Mouse (Mus musculus): ENCODE data around the gene Fgf5. TPM values are rescaled to one million over a fixed set of nuclear protein-coding genes. Genes with fewer than 3 reads are reported as not detected.

The Fgf5 gene
- total RNA-seq (2012; rRNA removed), result 0.04 and 0.08 TPM in 2 replicates
- total RNA-seq (2014; rRNA removed), result 0.55 and 0.57 TPM in 2 replicates
- 0.27 and 0.55 TPM in 2 replicates for polyA plus RNA-seq (2012; ENCODE audit: insufficient read length, low read depth)

GRCm38 (mm10) chr5:98253838-98254821 lies at the start of gene Fgf5:
TSS of gene Fgf5 (plus strand) at chr5:98254184.
- no peak within 1 kb of the TSS for H3K27ac ChIP-seq (ENCODE audit: insufficient read depth, low read depth)
- no peaks in the 10 kb centered on the region for H3K36me3 ChIP-seq (replicated peaks in 1 of 2; ENCODE audit: control insufficient read depth in 1 of 2, insufficient read depth in 1 of 2, low read length in 1 of 2)
- dilution Hi-C loops (cut with MboI; ENCODE audit: extremely low pct_ligation_motif_present, extremely low pct_unique_long_range_greater_than_20kb, low sequenced_read_pairs) (no loop called here), in situ Hi-C loops (cut with MboI; ENCODE audit: low pct_ligation_motif_present, low pct_unique_long_range_greater_than_20kb, low sequenced_read_pairs) (no loop called here)
- DNase-seq (ENCODE audit: extremely low read depth), result no peak
- no peak within 1 kb of the TSS for H3K4me3 ChIP-seq (replicated peaks in 1 of 3; ENCODE audit: low read depth in 2 of 3, low read length in 2 of 3, poor library complexity in 1 of 3)
- no peaks in the 10 kb centered on the region for H3K9me3 ChIP-seq (replicated peaks; ENCODE audit: low read length)
- H3K27me3 ChIP-seq (replicated peaks), result no peaks in the 10 kb centered on the region
- no peak within 1 kb of the TSS for H3K4me2 ChIP-seq (ENCODE audit: insufficient read depth, low read depth, poor library complexity, severe bottlenecking)
- H3K4me1 ChIP-seq (ENCODE audit: control insufficient read depth in 1 of 2, insufficient read depth in 2 of 2), result no peaks in the 10 kb centered on the region
- H3K79me2 ChIP-seq (replicated peaks; ENCODE audit: control insufficient read depth, extremely low read depth, insufficient read depth, poor library complexity, severe bottlenecking), result no peaks in the 10 kb centered on the region
- TF ChIP-seq USF1 (IDR thresholded peaks at IDR 0.05; ENCODE audit: low read depth, low read length) (no peak), USF2 (conservative IDR thresholded peaks at IDR 0.05; ENCODE audit: low read depth, low read length) (no peak), MXI1 (IDR thresholded peaks at IDR 0.05; ENCODE audit: low read depth, low read length) (no peak), E2F4 (IDR thresholded peaks at IDR 0.05; ENCODE audit: insufficient replicate concordance, low read depth, low read length) (no peak)
- H3K9ac ChIP-seq (ENCODE audit: insufficient read depth, low read depth), result no peak within 1 kb of the TSS

GRCm38 (mm10) chr5:98212501-98212900 lies 41.5 kb upstream of the Fgf5 start:
- H3K4me3 ChIP-seq (replicated peaks in 1 of 3; ENCODE audit: low read depth in 2 of 3, low read length in 2 of 3, poor library complexity in 1 of 3), result no peak overlapping the region
- dilution Hi-C loops (cut with MboI; ENCODE audit: extremely low pct_ligation_motif_present, extremely low pct_unique_long_range_greater_than_20kb, low sequenced_read_pairs) (no loop called here), in situ Hi-C loops (cut with MboI; ENCODE audit: low pct_ligation_motif_present, low pct_unique_long_range_greater_than_20kb, low sequenced_read_pairs) (no loop called here)
- H3K79me2 ChIP-seq (replicated peaks; ENCODE audit: control insufficient read depth, extremely low read depth, insufficient read depth, poor library complexity, severe bottlenecking), result no peaks in the 10 kb centered on the region
- no peak overlapping the region for H3K9ac ChIP-seq (ENCODE audit: insufficient read depth, low read depth)
- no peak overlapping the region for H3K27ac ChIP-seq (ENCODE audit: insufficient read depth, low read depth)
- H3K27me3 ChIP-seq (replicated peaks), result no peaks in the 10 kb centered on the region
- no peaks in the 10 kb centered on the region for H3K9me3 ChIP-seq (replicated peaks; ENCODE audit: low read length)
- no peak for DNase-seq (ENCODE audit: extremely low read depth)
- no peak overlapping the region for H3K4me2 ChIP-seq (ENCODE audit: insufficient read depth, low read depth, poor library complexity, severe bottlenecking)
- H3K4me1 ChIP-seq (ENCODE audit: control insufficient read depth in 1 of 2, insufficient read depth in 2 of 2), result no peaks in the 10 kb centered on the region
- no peaks in the 10 kb centered on the region for H3K36me3 ChIP-seq (replicated peaks in 1 of 2; ENCODE audit: control insufficient read depth in 1 of 2, insufficient read depth in 1 of 2, low read length in 1 of 2)
- TF ChIP-seq ZKSCAN1 (IDR thresholded peaks at IDR 0.05; ENCODE audit: borderline replicate concordance, low read depth, low read length), result no peak
- TF ChIP-seq PAX5 (IDR thresholded peaks at IDR 0.05; ENCODE audit: low read length), result no peak
- TF ChIP-seq MYC (IDR thresholded peaks at IDR 0.05; ENCODE audit: low read depth, low read length), result no peak
- no peak for TF ChIP-seq HCFC1 (IDR thresholded peaks at IDR 0.05; ENCODE audit: low read depth, low read length)
- no peak for TF ChIP-seq IRF4 (IDR thresholded peaks at IDR 0.05; ENCODE audit: low read depth, low read length)
- TF ChIP-seq USF1 (IDR thresholded peaks at IDR 0.05; ENCODE audit: low read depth, low read length), result no peak
- TF ChIP-seq POLR2A (IDR thresholded peaks at IDR 0.05; ENCODE audit: low read depth, low read length), result no peak
- no peak for TF ChIP-seq MXI1 (IDR thresholded peaks at IDR 0.05; ENCODE audit: low read depth, low read length)
- TF ChIP-seq KAT2A (IDR thresholded peaks at IDR 0.05; ENCODE audit: insufficient replicate concordance, low read length), result no peak
- no peak for TF ChIP-seq USF2 (conservative IDR thresholded peaks at IDR 0.05; ENCODE audit: low read depth, low read length)
- TF ChIP-seq TBP (conservative IDR thresholded peaks at IDR 0.05; ENCODE audit: low read depth, low read length), result no peak
- TF ChIP-seq SMC3 (IDR thresholded peaks at IDR 0.05; ENCODE audit: low read depth, low read length), result peak; percentile 53
- TF ChIP-seq RAD21 (IDR thresholded peaks at IDR 0.05; ENCODE audit: low read depth, low read length), result peak; percentile 50
- no peak for TF ChIP-seq UBTF (IDR thresholded peaks at IDR 0.05; ENCODE audit: low read depth, low read length)
- no peak for TF ChIP-seq NELFE (IDR thresholded peaks at IDR 0.05; ENCODE audit: low read depth, low read length)
- peak in 1 of 2 experiments; percentile 59; a peak in 2 of 4 replicates for TF ChIP-seq CTCF (conservative IDR thresholded peaks at IDR 0.05 in 1 of 2, IDR thresholded peaks at IDR 0.05 in 1 of 2; ENCODE audit: low read depth in 2 of 2, low read length in 2 of 2)
- TF ChIP-seq MEF2A (IDR thresholded peaks at IDR 0.05; ENCODE audit: borderline replicate concordance, low read depth, low read length), result no peak
- TF ChIP-seq EP300 (IDR thresholded peaks at IDR 0.05; ENCODE audit: low read length), result no peak
- TF ChIP-seq GABPA (IDR thresholded peaks at IDR 0.05; ENCODE audit: insufficient replicate concordance, low read depth, low read length), result no peak
- TF ChIP-seq ETS1 (conservative IDR thresholded peaks at IDR 0.05; ENCODE audit: low read depth, low read length), result no peak
- no peak for TF ChIP-seq JUND (conservative IDR thresholded peaks at IDR 0.05; ENCODE audit: low read depth, low read length)
